Mouse (Mus musculus) heart, adult 2 months (tissue): ENCODE measurements around the gene Hist1h3d. TPM values are rescaled to one million over a fixed set of nuclear protein-coding genes. Genes with fewer than 3 reads are reported as not detected.
"Not testable (repeated sequence)": the region's sequence is repeated elsewhere in the genome, so short reads cannot be mapped to it uniquely, and the experiment has no call there.

Source experiments
- DNase-seq, 2 experiments: peaks; one replicate each; pipeline ENCODE4 v3.0.0; 2021
- H3K27ac ChIP-seq: fragments of 200-600 bp; 2 replicates; pipeline ENCODE4 v1.8.1; 2022
- H3K27me3 ChIP-seq: fragments of 200-500 bp; 2 replicates; pipeline ENCODE4 v1.6.1; 2012; ENCODE audit warnings: mild to moderate bottlenecking, low read length, inconsistent platforms, mixed read lengths; ENCODE audit not compliant: control insufficient read depth, insufficient read depth
- H3K36me3 ChIP-seq: fragments of 200-500 bp; 2 replicates; pipeline ENCODE4 v1.6.1; 2012; ENCODE audit warnings: low read length, inconsistent platforms; ENCODE audit not compliant: control insufficient read depth, insufficient read depth
- H3K4me1 ChIP-seq: fragments of 200-500 bp; 2 replicates; pipeline ENCODE4 v1.6.1; 2011; ENCODE audit warnings: low read length; ENCODE audit not compliant: control insufficient read depth, insufficient read depth
- H3K4me3 ChIP-seq: fragments of 200-600 bp; 2 replicates; pipeline ENCODE4 v1.8.1; 2022
- H3K79me2 ChIP-seq: fragments of 200-500 bp; replicated peaks from 2 replicates; pipeline ENCODE4 v1.6.1; 2012; ENCODE audit warnings: mild to moderate bottlenecking, inconsistent platforms, low read length, moderate library complexity, mixed read lengths; ENCODE audit not compliant: control insufficient read depth, insufficient read depth
- H3K9ac ChIP-seq: fragments of 200-500 bp; 2 replicates; pipeline ENCODE4 v1.6.1; 2012; ENCODE audit warnings: low read depth, mild to moderate bottlenecking, control low read depth, inconsistent platforms, low read length, mixed read lengths
- CTCF ChIP-seq: fragments of 200-600 bp; IDR thresholded peaks from 2 replicates; pipeline ENCODE4 v1.8.1; 2022; ENCODE audit warnings: antibody characterized with exemption, mild to moderate bottlenecking, moderate library complexity
- EP300 ChIP-seq: fragments of 200-500 bp; IDR thresholded peaks from 2 replicates; pipeline ENCODE4 v1.6.1; 2011; ENCODE audit warnings: low read depth, low read length, control low read depth; ENCODE audit not compliant: insufficient read depth
- POLR2A ChIP-seq: fragments of 200-500 bp; IDR thresholded peaks from 2 replicates; pipeline ENCODE4 v1.6.1; 2011; ENCODE audit warnings: mild to moderate bottlenecking, low read depth, low read length, control low read depth; ENCODE audit not compliant: insufficient read depth
- WGBS: fragments of 180-500 bp; shearing (Covaris S2); methylation state at CpG from one replicate; pipeline ENCODE4 v1.1.7; 2018; 5-methylcytosine and 5-hydroxymethylcytosine counted together
- intact Hi-C: fragments of 180-260 bp; cut with DNase I; formaldehyde crosslinking; loops from one replicate; pipeline ENCODE4 v1.15.1; 2025
- polyA plus RNA-seq: library from polyadenylated mRNA; depleted of rRNA; stranded (reverse); fragments of >200 nt; gene quantifications from 2 replicates; pipeline ENCODE4 v1.2.3, GENCODE M21; 2012
- total RNA-seq, 2 experiments: library from RNA; stranded (reverse); gene quantifications; 2 replicates each; pipeline ENCODE4 v1.2.3; 2021

The Hist1h3d gene
- total and polyA plus RNA-seq, 3 experiments: 1.1 to 2.3 (median 1.5) TPM

GRCm38 (mm10) chr13:23554925-23555838 is 20.4 kb upstream of the Hist1h3d start:
- intact Hi-C loops: no loop called here
- under 1% methylated on average over 54 of the region's 54 CpGs for WGBS
- Histone ChIP-seq H3K4me1 (peaks cover 2% of the 10 kb centered on the region), H3K36me3 (no peaks in the 10 kb centered on the region; the same call in 1 of the 2 replicates), H3K79me2 (no peaks in the 10 kb centered on the region), H3K9ac (peak overlapping the region; percentile 73), H3K27me3 (no peaks in the 10 kb centered on the region), H3K27ac (peak overlapping the region; percentile 79), H3K4me3 (peak overlapping the region; percentile 65)
- DNase-seq: peak; percentile 69 to 83
- TF ChIP-seq EP300: 0 out of 2 replicates have a peak, but pooled peaks have one; percentile 50
- TF ChIP-seq POLR2A: peak; percentile 94
- TF ChIP-seq CTCF: no peak

- H3K36me3 ChIP-seq: no peaks in the 10 kb centered on the region; the same call in 1 of the 2 replicates
- intact Hi-C loops: no loop called here
- H3K4me3 ChIP-seq: peak overlapping the region; percentile 65
- DNase-seq: peak; percentile 62 to 73
- WGBS: under 1% methylated on average over 18 of the region's 18 CpGs
- peak overlapping the region; percentile 79 for H3K27ac ChIP-seq
- H3K4me1 ChIP-seq: peaks cover 2% of the 10 kb centered on the region
- no peaks in the 10 kb centered on the region for H3K27me3 ChIP-seq
- no peak for TF ChIP-seq CTCF
- TF ChIP-seq POLR2A: peak; percentile 80
- no peaks in the 10 kb centered on the region for H3K79me2 ChIP-seq
- H3K9ac ChIP-seq: peak overlapping the region; percentile 73
Measured at GRCm38 (mm10) chr13:23555839-23556416, 19.6 kb upstream of the Hist1h3d start.

GRCm38 (mm10) chr13:23556906-23557305 is 18.7 kb upstream of the Hist1h3d start:
- H3K9ac ChIP-seq: no peak overlapping the region
- H3K27ac ChIP-seq: no peak overlapping the region
- WGBS: 77% methylated on average over 3 of the region's 3 CpGs
- intact Hi-C loops: no loop called here
- no peaks in the 10 kb centered on the region for H3K27me3 ChIP-seq
- no peaks in the 10 kb centered on the region for H3K79me2 ChIP-seq
- no peaks in the 10 kb centered on the region; the same call in 1 of the 2 replicates for H3K36me3 ChIP-seq
- DNase-seq: no peak
- TF ChIP-seq POLR2A (no peak), EP300 (no peak), CTCF (no peak)
- H3K4me1 ChIP-seq: peaks cover 2% of the 10 kb centered on the region
- no peak overlapping the region for H3K4me3 ChIP-seq

- H3K4me3 ChIP-seq, H3K27ac ChIP-seq, H3K79me2 ChIP-seq, H3K36me3 ChIP-seq, intact Hi-C loops, H3K4me1 ChIP-seq, H3K27me3 ChIP-seq, DNase-seq, H3K9ac ChIP-seq: not testable (repeated sequence)
- WGBS: 39% methylated on average over 2 of the region's 2 CpGs
Measured at GRCm38 (mm10) chr13:23560699-23561098, 14.9 kb upstream of the Hist1h3d start.

- H3K4me3 ChIP-seq: peak overlapping the region; percentile 50
- intact Hi-C loops, H3K4me1 ChIP-seq, H3K36me3 ChIP-seq, DNase-seq, H3K27me3 ChIP-seq, H3K79me2 ChIP-seq, H3K9ac ChIP-seq: not testable (repeated sequence)
- 0% methylated on average over 2 of the region's 5 CpGs for WGBS
- peak overlapping the region; percentile 94 for H3K27ac ChIP-seq
Measured at GRCm38 (mm10) chr13:23561531-23561882, 14.1 kb upstream of the Hist1h3d start.

- WGBS: under 1% methylated on average over 63 of the region's 67 CpGs
- peak; percentile 95 for TF ChIP-seq POLR2A
- peak; percentile 75; the same call in 1 of the 2 replicates for TF ChIP-seq EP300
- Histone ChIP-seq H3K9ac (peak within 1 kb of the TSS; percentile 99), H3K27ac (peak within 1 kb of the TSS; percentile 94), H3K4me3 (peak within 1 kb of the TSS; percentile 50)
- H3K79me2 ChIP-seq, intact Hi-C loops, H3K36me3 ChIP-seq, H3K27me3 ChIP-seq, H3K4me1 ChIP-seq: not testable (repeated sequence)
- DNase-seq: peak; percentile 91 to 93
Measured at GRCm38 (mm10) chr13:23561883-23562659, 13.5 kb upstream of the Hist1h3d start, which contains the start of gene Hist1h3e. Hist1h3e (minus strand) TSS chr13:23562369.
